Mouse (Mus musculus) cerebellum, adult 9-10 months (tissue): ENCODE measurements around the gene Cd274.
"Not testable (repeated sequence)": the region's sequence is repeated elsewhere in the genome, so short reads cannot be mapped to it uniquely, and the experiment has no call there.

Source experiments
- DNase-seq: peaks from one replicate; pipeline ENCODE4 v3.0.0; 2022

Gene Cd274

GRCm38 (mm10) chr19:29396353-29396752 is 29.1 kb downstream of the Cd274 start:
- DNase-seq: no peak

DNA sequence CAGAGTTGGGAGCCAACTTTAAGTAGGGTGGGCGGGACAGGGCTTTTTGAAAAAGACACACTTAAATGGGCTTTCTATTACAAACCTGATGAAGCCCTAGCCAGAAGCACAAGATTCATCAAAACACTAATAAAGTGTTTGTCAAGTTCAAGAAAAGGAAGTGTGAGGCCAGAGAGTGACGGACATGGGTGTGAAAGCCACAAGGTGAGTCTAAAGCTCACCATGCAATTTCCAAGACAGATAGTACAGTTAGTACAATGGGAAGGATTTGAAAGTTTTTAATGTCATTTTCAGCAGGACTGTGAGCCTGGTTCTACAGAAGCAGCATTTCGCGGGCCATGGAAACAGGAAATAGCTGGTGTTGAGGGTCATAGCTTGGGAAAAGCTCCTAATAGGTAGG is 32.5 kb downstream of the Cd274 start:
- no peak for DNase-seq

DNA sequence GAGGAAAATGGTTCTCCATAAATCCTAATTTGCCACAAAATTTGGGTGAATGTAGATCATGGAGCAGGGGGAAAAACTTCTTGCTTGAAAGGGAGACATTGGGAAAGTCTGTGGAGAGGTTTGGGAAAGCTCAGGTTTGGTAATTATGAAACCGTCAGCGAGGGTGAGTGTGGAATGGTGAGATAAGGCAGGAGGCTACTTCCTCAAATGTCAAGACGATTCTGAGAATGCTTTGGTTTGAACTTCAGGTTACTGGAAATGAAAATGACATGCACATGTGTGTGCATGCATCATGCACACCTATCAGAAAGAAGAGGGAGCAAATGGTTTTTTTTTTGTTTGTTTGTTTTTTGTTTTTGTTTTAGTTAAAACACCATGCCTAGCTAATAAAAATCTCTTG is 33.2 kb downstream of the Cd274 start:
- DNase-seq: no peak

DNA sequence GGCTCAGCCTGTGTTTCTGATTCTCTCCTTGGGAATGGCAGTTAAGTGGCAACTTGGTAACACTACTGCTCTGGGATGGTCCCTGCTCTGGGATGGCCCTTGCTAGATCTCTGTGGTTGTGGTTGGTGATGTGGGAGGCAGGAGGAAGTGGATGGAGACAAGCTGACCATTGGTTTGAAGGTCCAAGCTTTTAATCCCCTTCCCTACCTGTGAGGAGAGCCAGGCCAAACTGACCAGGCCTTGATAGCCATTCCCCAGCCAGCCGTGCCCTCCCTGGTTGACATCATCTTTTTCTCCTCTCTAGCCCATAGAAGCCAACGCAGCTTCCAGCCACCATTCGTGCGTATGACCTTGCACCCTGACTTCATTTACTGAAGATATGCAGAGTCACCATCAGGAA is 35.4 kb downstream of the Cd274 start:
- DNase-seq: no peak

DNA sequence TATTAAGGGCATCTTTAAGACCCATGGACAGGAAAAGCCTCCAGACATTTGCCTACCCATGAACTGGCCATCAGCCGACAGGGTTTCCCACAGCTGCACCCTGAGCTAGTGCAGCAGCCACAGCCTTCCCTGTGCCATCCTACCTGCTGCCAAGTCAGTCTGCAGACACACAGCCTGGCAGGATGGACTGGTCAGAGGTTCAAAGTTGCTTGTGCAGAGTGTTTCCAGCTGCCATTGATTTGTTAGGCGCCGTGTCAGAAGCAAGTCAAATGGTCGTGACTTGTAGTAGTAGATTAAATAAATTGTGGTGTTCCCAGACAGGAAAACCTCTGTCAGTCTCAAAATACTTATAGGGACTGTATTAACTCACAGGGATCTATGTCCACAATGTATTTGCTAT is 36.0 kb downstream of the Cd274 start:
- DNase-seq: no peak

DNA sequence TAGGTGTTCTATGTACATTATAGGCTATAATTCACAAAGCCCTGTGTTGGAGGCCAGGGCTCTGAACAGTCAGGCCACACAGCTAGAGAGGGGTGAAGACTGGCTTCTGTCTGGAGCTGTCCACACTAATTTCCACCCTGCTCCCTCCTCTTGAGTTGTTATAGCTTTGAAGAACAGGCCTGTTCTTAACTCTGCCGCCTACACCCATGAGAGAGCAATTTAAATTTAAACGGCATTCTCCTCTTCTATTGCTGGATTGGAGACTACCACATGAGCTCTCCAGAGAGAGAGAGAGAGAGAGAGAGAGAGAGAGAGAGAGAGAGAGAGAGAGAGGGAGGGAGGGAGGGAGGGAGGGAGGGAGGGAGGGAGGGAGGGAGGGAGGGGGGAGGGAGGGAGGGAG is 38.1 kb downstream of the Cd274 start:
- DNase-seq: no peak

DNA sequence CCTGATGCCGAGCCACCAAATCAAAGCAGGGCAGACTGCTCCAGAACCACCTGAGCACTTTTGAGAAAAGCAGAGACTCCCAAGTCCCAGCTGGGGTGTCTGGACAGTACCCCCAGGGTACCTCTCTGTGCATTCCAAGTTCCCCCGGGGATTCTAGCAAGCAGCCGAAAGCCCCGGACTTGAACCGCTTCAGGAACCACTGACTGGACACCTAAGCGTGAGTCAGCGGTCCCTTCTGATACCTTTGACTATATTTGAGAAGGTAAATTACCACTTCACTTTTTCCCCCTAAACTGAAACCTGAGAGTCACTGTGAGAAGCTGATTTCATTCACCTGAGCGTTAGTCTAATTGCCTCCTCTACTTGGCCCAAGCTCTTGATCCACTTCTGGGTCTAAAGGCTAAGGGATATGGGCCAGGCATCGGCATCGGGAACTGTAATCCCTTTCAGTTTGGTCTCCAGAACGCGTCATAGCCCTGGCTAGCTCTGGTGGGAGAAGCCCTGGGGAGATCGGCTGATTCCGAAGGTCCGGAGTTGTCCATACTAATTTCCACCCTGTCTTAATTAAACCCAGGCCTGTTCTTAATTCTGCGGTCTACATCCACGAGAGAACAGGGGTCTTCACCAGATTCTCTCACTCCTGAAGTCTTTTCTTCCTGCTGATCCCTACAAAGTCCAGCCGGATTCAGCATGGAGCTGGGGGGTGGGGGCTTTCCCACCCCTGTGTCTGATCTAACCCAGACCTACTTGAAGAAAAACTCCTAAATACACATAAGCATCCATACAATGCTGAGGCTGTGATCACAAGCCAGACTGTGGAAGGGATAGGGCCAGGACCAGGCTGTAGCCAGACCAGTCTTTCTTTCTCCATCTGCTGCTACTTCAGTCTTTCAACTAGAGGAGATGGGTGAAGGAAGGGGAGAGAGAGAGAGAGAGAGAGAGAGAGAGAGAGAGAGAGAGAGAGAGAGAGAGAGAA is 39.1 kb downstream of the Cd274 start:
- no peak for DNase-seq

DNA sequence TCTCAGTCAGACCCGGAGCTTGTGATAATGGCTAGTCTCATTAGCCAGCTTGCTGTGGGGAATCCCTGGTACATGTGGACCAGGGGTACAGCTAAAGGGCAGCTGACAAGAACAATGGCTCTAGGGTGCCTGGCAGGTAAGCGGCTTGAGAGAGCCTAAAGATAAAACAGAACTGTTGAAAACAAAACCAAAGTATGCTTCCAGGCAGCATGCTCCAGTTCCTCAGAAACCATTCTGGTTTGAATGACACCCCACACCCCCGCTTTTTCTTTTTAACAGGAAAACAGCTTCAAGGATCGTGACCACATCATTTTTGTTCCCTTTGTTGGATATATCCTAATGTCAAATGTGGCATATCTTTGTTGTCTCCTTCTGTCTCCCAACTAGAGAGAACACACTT is 43.4 kb downstream of the Cd274 start, which contains the start of gene Pdcd1lg2:
TSS of gene Pdcd1lg2 (plus strand) at position 301 of the 400 bp plus-strand sequence.
- no peak for DNase-seq

DNA sequence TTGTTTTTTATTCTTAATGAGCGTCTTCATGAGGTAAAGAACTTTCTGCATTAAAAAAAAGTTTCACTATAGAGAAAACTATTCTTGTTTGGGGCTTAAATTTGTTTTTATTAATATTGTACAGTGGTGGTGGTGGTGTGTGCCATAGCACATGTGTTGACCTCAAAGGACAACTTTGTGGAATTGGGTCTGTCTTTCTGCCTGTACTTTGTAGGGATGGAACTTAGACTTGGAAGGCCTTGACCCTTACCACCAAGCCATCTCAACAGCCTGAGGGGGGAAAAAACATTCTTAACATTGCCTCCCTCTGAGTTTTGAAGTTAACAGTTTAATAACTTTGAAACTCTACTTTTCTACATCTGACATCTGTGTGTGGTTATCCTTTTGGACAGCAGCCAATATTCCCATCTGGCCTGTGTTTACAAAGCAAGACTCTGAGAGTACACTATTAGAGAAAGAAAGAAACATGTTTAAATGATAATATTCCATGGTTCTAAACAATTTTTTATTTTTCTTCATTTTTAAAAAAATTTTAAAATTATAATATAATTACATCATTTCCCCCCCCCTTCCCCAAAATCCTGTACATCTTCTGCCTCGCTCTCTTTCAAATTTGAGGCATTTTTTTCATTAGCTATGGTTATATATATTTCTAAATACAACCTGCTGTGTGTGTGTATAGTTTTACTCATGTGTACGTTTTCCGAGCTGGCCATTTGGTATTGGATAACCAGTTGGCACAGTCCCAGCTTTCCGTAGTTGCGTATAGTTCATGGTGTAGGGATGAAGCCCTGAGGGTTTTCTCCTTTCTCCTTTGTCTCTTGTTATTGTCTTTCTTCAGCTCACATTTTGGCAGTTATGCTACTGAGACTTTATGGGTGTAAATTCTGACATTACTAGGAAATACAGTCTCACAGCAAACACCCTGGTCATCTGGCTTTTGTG is 45.5 kb downstream of the Cd274 start:
- peak; percentile 10 for DNase-seq

GRCm38 (mm10) chr19:29414513-29414912 is 47.3 kb downstream of the Cd274 start:
- DNase-seq: no peak

GRCm38 (mm10) chr19:29414917-29415316 is 47.7 kb downstream of the Cd274 start:
- not testable (repeated sequence) for DNase-seq

- no peak for DNase-seq
Observed at GRCm38 (mm10) chr19:29416393-29416902, 49.2 kb downstream of the Cd274 start.

- DNase-seq: no peak
Observed at GRCm38 (mm10) chr19:29417188-29417587, 49.9 kb downstream of the Cd274 start.

DNA sequence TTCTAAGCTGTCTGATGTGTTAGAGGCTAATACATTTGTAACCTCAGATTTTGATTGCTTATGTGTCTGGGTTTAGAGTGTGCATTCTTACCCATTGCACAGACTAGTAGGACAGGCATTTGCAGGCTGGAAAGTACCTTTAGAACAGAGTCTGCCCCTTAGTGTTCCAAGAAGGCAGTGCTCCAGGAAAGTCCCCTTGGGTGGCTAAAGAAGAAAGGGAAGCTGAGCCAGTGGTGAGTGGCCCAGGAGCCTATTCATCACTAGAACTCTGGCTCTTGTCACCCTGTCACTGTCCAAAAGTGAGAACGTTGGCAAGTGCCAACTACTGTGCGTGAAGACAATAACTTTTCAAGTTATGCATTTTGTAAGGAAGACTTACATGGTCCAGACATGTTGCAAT is 50.6 kb downstream of the Cd274 start:
- DNase-seq: no peak

GRCm38 (mm10) chr19:29418661-29419115 is 51.4 kb downstream of the Cd274 start:
- DNase-seq: no peak

- DNase-seq: no peak
Observed at GRCm38 (mm10) chr19:29419506-29419905, 52.3 kb downstream of the Cd274 start.

DNA sequence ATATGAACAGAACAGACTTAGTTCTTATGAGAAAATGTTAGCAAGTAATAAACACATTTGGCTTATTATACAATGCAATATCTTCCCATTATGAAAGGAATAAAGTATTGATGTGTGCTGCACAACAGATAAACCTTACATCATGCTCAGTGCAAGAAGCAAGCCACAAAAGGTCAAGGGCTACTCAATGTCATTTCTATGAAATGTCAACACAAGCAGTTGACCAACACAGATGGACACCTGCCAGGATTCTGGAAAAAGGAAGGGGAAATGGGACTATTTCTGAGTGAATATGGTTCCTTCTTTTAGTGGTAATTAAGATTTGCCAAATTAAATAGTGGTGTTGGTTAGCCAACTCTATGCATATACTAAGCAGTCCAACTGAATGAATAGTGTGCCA is 52.7 kb downstream of the Cd274 start:
- no peak for DNase-seq

DNA sequence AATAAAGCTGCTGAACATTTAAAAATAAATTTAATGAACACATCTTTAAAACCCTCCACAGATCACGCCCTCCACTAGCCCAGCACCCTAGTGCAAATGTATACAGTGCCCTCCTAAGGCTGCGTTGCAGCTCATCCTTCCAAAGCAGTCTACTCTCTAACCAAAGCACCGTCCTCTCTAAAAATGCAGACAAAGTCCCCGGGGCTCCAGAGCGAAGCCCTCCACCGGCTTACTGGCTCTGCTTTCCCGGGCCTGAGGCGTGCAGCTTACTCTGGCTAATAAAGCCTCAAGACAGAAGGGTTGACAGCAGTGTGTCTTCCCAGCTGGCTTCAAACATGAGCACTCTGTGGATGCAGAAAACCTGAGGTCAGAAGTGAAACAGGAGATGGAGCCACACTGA is 53.1 kb downstream of the Cd274 start:
- DNase-seq: no peak

DNA sequence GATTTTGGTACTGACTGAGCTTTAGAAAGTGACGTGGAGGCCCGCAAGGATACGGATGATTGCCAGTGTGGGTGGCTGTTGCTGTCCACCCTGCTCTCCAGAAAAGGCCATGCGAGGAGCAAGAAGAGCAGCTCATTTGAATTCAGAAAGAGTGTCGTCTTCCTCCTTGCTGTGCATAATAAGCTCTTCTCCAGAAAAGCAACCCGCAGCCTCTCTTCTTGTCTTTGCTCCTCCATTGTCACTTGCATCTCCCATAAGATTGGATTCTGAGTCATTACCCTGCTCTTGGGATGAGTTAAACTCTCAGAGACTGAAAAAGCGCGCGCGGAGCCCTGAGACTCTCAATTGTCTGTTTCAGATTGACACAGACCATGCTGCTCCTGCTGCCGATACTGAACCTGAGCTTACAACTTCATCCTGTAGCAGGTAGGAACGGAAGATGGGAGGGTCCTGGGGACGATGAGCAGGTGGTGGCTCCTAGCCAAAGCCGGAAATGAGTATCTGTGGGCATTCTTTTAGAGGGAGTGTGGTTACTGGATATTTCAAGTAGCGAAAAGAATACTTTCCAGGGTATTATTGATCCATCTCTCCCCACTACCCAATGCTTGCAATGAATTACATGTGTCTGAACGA is 54.9 kb downstream of the Cd274 start:
- DNase-seq: no peak

DNA sequence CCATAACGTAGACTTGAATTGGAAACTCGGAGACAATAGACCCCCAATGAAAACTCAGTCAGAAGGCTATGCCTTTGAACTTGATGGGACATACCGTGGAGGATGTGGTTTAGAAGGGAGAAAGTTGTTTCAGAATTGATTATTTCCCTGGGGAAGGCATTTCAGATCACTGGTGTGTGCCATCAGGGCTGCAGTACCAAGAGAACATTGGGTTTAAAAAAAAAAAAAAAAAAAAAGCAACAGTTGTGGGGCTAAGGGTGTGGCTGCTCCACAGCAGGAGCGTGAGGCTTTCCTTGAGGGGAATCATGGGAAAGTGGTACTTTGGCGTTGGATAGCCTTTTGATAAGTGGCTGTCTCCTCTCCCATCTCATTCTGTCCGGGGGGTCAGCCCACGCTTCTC is 55.5 kb downstream of the Cd274 start:
- no peak for DNase-seq

DNA sequence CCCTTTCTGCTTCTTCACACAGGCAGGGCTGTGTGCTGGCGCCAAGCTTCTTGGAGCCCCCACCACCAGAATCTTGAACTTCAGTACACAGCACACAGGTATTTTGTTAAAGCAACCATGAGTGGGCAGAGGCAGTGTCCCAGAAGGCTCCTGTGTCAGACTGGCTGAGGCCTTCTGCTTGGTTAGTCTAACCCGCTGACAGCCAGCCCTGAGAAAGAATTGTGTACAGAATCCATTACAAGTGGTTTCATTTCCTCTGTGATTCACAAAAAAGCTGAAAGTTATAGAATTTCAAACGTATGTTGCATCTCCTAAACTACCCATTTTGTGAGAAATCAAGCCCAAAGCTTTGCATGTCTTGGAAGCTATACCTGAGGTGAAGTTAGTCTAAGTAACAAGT is 63.3 kb downstream of the Cd274 start:
- DNase-seq: no peak

DNA sequence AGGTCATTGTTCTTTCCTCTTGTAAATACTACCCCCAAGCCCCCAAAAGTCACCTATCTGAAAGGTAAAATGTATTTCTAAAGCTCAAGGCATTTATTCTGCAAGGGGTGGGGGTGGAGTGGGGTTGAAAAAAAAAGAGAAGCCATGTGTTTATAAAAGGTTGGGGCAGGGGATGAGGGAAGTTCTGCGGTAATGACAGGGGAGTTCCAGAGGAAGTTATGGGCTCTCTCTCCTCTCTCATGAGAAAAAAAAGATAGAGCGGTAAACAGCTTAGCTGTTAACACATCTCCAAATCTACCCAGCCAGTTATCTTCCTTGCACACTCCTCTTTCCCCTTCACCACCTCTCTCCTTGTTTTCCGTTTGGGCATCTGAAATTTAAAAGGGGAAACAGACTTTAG is 63.7 kb downstream of the Cd274 start:
- DNase-seq: no peak
